9 mouse cellular contexts compared by ENCODE assay signal in genomic region chr13:11563224-11564024, GRCm38 (mm10).
DNase-seq lines count a peak whose midpoint lies in the region; ATAC-seq and TF ChIP-seq lines count a peak whose summit lies in the region.
"Had no signal": no experiment of that assay in that cellular context is flagged by ENCODE, and none has a peak within 500 bp of the region (broad histone marks: within the 10 kb centered on the region; RNA-seq: fewer than 3 reads in every experiment).

No protein-coding gene starts in this region.

- peak; percentile 60; the same call in 1 of the 2 replicates for ATAC-seq in heart, embryonic 12.5 days (ENCODE audit: insufficient number of reproducible peaks, low FRiP score)
- ATAC-seq in neural tube, embryonic 15.5 days (ENCODE audit: low FRiP score), result peak; percentile 88
- no peak for ATAC-seq in erythroblast, adult 5-6 weeks (replicated peaks; ENCODE audit: low FRiP score, poor library complexity, severe bottlenecking)

- TF ChIP-seq POLR2A in cortical plate, adult 2 months (IDR thresholded peaks at IDR 0.05; ENCODE audit: extremely low read depth, insufficient read depth, low read length), result no peak
- TF ChIP-seq POLR2A in liver, adult 2 months (IDR thresholded peaks at IDR 0.05; ENCODE audit: extremely low read depth, insufficient read depth, low read length), result no peak

- no peak overlapping the region for H3K27ac ChIP-seq in cortical plate, adult 2 months (ENCODE audit: insufficient read depth, low read length)
- no peak overlapping the region for H3K27ac ChIP-seq in heart, embryonic 12.5 days (ENCODE audit: poor library complexity, severe bottlenecking)
- H3K27ac ChIP-seq in liver, adult 2 months (replicated peaks; ENCODE audit: insufficient read depth, low read depth, low read length), result no peak overlapping the region
- no peak overlapping the region for H3K27ac ChIP-seq in neural tube, embryonic 15.5 days (replicated peaks)
- H3K27ac ChIP-seq: limb, embryonic 15.5 days had no signal

- H3K27me3 ChIP-seq in heart, embryonic 12.5 days (replicated peaks), result no peaks in the 10 kb centered on the region
- H3K27me3 ChIP-seq in liver, adult 2 months (ENCODE audit: control insufficient read depth, insufficient read depth, low read length), result no peaks in the 10 kb centered on the region
- no peaks in the 10 kb centered on the region for H3K27me3 ChIP-seq in neural tube, embryonic 15.5 days (replicated peaks)
- H3K27me3 ChIP-seq: limb, embryonic 15.5 days had no signal

- no peaks in the 10 kb centered on the region for H3K4me1 ChIP-seq in cortical plate, adult 2 months (ENCODE audit: control insufficient read depth, insufficient read depth, low read length)
- no peaks in the 10 kb centered on the region for H3K4me1 ChIP-seq in heart, embryonic 12.5 days (replicated peaks)
- no peaks in the 10 kb centered on the region for H3K4me1 ChIP-seq in liver, adult 2 months (ENCODE audit: control insufficient read depth, insufficient read depth, low read length)
- peaks cover 2% of the 10 kb centered on the region; the same call in 1 of the 2 replicates for H3K4me1 ChIP-seq in neural tube, embryonic 15.5 days
- H3K4me1 ChIP-seq: limb, embryonic 15.5 days had no signal

- intact Hi-C loops in heart, postnatal 25 days (cut with DNase I), result loop anchor here (2.0 to 10.0 kb wide), 3 partner anchors 621 to 1679 kb away; no protein-coding TSS in a partner anchor

- no peak overlapping the region for H3K4me2 ChIP-seq in heart, embryonic 12.5 days
- H3K4me2 ChIP-seq in neural tube, embryonic 15.5 days, result no peak overlapping the region
- H3K4me2 ChIP-seq: limb, embryonic 15.5 days had no signal

- peak; percentile 21 to 30 for DNase-seq in heart, adult 9 months (ENCODE audit: low spot score in 2 of 2)
- DNase-seq in heart, postnatal 25 days (ENCODE audit: low spot score), result no peak
- DNase-seq in kidney, postnatal 25 days, result peak; percentile 42 to 71
- DNase-seq in liver, adult 2 months (ENCODE audit: extremely low read depth, low read depth, low spot score), result peak; percentile 7

- no peaks in the 10 kb centered on the region for H3K79me2 ChIP-seq in liver, adult 2 months (ENCODE audit: control insufficient read depth, insufficient read depth, low read length)

- H3K4me3 ChIP-seq in cortical plate, adult 2 months (ENCODE audit: insufficient read depth, low read length), result no peak overlapping the region
- H3K4me3 ChIP-seq in heart, embryonic 12.5 days, result no peak overlapping the region
- no peak overlapping the region for H3K4me3 ChIP-seq in liver, adult 2 months (ENCODE audit: insufficient read depth, low read depth, low read length)
- no peak overlapping the region for H3K4me3 ChIP-seq in neural tube, embryonic 15.5 days (replicated peaks)
- H3K4me3 ChIP-seq: limb, embryonic 15.5 days had no signal

- no peak overlapping the region for H3K9ac ChIP-seq in heart, embryonic 12.5 days
- H3K9ac ChIP-seq in liver, adult 2 months (ENCODE audit: low read depth, low read length), result no peak overlapping the region
- no peak overlapping the region for H3K9ac ChIP-seq in neural tube, embryonic 15.5 days (replicated peaks)
- H3K9ac ChIP-seq: limb, embryonic 15.5 days had no signal

- H3K9me3 ChIP-seq in heart, embryonic 12.5 days (replicated peaks), result no peaks in the 10 kb centered on the region
- H3K9me3 ChIP-seq in neural tube, embryonic 15.5 days (replicated peaks), result no peaks in the 10 kb centered on the region
- H3K9me3 ChIP-seq: limb, embryonic 15.5 days had no signal

- peaks cover 36% of the 10 kb centered on the region for H3K36me3 ChIP-seq in heart, embryonic 12.5 days
- no peaks in the 10 kb centered on the region for H3K36me3 ChIP-seq in liver, adult 2 months (ENCODE audit: control insufficient read depth, insufficient read depth, low read length)
- H3K36me3 ChIP-seq in neural tube, embryonic 15.5 days, result no peaks in the 10 kb centered on the region; the same call in 1 of the 2 replicates
- H3K36me3 ChIP-seq: limb, embryonic 15.5 days had no signal

- WGBS in heart, embryonic 12.5 days, result 42% methylated on average over 1 of the region's 1 CpGs
- 36% methylated on average over 1 of the region's 1 CpGs for WGBS in liver, adult 2 months
- WGBS in neural tube, embryonic 15.5 days, result 20% methylated on average over 1 of the region's 1 CpGs

- peak; percentile 74 for TF ChIP-seq CTCF in cortical plate, adult 2 months (IDR thresholded peaks at IDR 0.05; ENCODE audit: extremely low read depth, insufficient read depth, low read length)
- peak; percentile 34; the same call in 1 of the 2 replicates for TF ChIP-seq CTCF in liver, adult 2 months (IDR thresholded peaks at IDR 0.05; ENCODE audit: low read depth, low read length)
